Mouse (Mus musculus): ENCODE measurements around the gene Rgl2. TPM values are rescaled to one million over a fixed set of nuclear protein-coding genes. Genes with fewer than 3 reads are reported as not detected.

Rgl2 gene
- polyA plus RNA-seq, 1 experiment: 31.7 TPM

DNA sequence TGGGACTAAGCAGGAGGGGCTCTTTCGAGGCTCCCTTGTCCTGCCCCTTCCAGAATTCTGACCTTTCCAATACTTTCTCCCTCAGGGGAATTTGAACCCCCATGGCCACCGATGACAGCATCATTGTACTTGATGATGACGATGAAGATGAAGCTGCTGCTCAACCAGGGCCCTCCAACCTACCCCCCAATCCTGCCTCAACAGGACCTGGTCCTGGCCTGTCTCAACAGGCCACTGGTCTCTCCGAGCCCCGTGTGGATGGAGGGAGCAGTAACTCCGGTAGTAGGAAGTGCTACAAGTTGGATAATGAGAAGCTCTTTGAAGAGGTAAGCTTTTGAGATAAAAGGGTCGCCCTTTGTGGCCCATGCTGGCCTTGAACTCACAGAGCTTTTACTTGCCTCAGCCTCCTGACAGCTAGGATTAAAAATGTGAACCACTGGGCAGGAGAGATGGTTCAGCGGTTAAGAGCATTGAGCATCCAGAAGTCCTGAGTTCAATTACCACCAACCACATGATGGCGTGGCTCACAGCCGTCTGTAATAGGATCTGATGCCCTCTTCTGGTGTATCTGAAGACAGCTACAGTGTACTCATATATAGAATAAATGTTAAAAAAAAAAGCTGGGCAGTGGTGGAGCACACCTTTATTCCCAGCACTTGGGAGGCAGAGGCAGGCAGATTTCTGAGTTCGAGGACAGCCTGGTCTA is 18.8 kb upstream of the Rgl2 start:
- TF ChIP-seq FOSL1 (IDR thresholded peaks at IDR 0.05; ENCODE audit: insufficient read depth, low read length, poor library complexity, severe bottlenecking): no peak
- Histone ChIP-seq H3K79me2 (ENCODE audit: control insufficient read depth, insufficient read depth) (peaks cover 43% of the 10 kb centered on the region), H3K4me3 (ENCODE audit: insufficient read depth, poor library complexity, severe bottlenecking) (peak overlapping the region; percentile 82), H3ac (ENCODE audit: control insufficient read depth, insufficient read length, low read depth) (peak overlapping the region; percentile 68), H3K27me3 (ENCODE audit: control insufficient read depth, insufficient read depth, insufficient read length) (no peaks in the 10 kb centered on the region), H3K79me3 (ENCODE audit: low read depth) (peaks cover 3% of the 10 kb centered on the region), H3K36me3 (ENCODE audit: control insufficient read depth, insufficient read depth) (peaks cover 38% of the 10 kb centered on the region)

DNA sequence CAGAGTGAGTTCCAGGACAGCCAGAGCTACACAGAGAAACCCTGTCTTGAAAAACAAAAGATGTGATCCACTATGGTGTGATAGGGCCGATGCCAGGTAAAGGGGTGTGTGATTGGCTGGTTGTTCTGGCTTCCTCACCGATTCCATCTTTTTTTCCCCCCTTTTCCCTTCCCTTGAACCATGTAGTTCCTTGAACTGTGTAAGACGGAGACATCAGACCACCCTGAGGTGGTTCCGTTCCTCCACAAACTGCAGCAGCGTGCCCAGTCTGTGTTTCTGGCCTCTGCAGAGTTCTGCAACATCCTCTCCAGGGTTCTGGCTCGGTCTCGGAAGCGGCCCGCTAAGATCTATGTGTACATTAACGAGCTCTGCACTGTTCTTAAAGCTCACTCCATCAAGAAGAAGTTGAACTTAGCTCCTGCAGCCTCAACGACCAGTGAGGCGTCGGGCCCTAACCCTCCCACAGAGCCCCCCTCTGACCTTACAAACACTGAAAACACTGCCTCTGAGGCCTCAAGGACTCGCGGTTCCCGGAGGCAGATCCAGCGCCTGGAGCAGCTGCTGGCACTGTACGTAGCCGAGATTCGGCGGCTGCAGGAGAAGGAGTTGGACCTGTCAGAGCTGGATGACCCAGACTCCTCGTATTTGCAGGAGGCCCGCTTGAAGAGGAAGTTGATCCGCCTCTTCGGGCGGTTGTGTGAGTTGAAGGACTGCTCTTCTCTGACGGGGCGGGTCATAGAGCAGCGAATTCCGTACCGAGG is 18.1 kb upstream of the Rgl2 start:
- Histone ChIP-seq H3K79me2 (ENCODE audit: control insufficient read depth, insufficient read depth) (peaks cover 44% of the 10 kb centered on the region), H3K36me3 (ENCODE audit: control insufficient read depth, insufficient read depth) (peaks cover 38% of the 10 kb centered on the region), H3ac (ENCODE audit: control insufficient read depth, insufficient read length, low read depth) (no peak overlapping the region), H3K27me3 (ENCODE audit: control insufficient read depth, insufficient read depth, insufficient read length) (no peaks in the 10 kb centered on the region), H3K79me3 (ENCODE audit: low read depth) (peaks cover 3% of the 10 kb centered on the region), H3K4me3 (ENCODE audit: insufficient read depth, poor library complexity, severe bottlenecking) (no peak overlapping the region)
- TF ChIP-seq MAX (IDR thresholded peaks at IDR 0.05) (no peak), MYOD1 (IDR thresholded peaks at IDR 0.05; ENCODE audit: control insufficient read depth, insufficient read length, low read depth) (no peak), USF1 (IDR thresholded peaks at IDR 0.05; ENCODE audit: low read depth) (no peak), CEBPB (IDR thresholded peaks at IDR 0.05; ENCODE audit: low read depth) (no peak), FOSL1 (IDR thresholded peaks at IDR 0.05; ENCODE audit: insufficient read depth, low read length, poor library complexity, severe bottlenecking) (no peak), MYOG (IDR thresholded peaks at IDR 0.05; ENCODE audit: control insufficient read depth, extremely low read depth, insufficient read length) (no peak), CTCF (IDR thresholded peaks at IDR 0.05; ENCODE audit: control insufficient read depth, insufficient read depth, insufficient read length) (no peak)

DNA sequence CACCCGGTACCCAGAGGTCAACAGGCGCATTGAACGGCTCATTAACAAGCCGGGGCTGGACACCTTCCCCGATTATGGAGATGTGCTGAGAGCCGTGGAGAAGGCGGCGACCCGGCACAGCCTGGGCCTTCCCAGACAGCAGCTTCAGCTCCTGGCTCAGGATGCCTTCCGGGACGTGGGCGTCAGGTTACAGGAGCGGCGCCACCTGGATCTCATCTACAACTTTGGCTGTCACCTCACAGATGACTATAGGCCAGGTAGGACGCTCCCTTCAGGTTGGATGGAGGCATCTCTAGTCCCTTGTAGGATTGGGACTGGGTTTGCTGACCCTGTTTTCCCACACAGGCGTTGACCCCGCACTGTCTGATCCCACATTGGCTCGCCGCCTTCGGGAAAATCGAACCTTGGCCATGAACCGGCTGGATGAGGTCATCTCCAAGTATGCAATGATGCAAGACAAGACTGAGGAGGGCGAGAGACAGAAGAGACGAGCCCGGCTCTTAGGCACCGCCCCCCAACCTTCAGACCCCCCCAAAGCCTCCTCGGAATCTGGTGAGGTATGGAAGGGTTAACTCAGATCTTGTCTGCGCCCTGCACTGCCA is 17.4 kb upstream of the Rgl2 start:
- TF ChIP-seq MYOD1 (IDR thresholded peaks at IDR 0.05; ENCODE audit: control insufficient read depth, insufficient read length, low read depth): no peak
- no peak for TF ChIP-seq CEBPB (IDR thresholded peaks at IDR 0.05; ENCODE audit: low read depth)
- TF ChIP-seq CTCF (IDR thresholded peaks at IDR 0.05; ENCODE audit: control insufficient read depth, insufficient read depth, insufficient read length): no peak
- no peak for TF ChIP-seq MAX (IDR thresholded peaks at IDR 0.05)
- TF ChIP-seq USF1 (IDR thresholded peaks at IDR 0.05; ENCODE audit: low read depth): no peak
- TF ChIP-seq MYOG (IDR thresholded peaks at IDR 0.05; ENCODE audit: control insufficient read depth, extremely low read depth, insufficient read length): no peak
- TF ChIP-seq FOSL1 (IDR thresholded peaks at IDR 0.05; ENCODE audit: insufficient read depth, low read length, poor library complexity, severe bottlenecking): no peak
- H3K27me3 ChIP-seq (ENCODE audit: control insufficient read depth, insufficient read depth, insufficient read length): no peaks in the 10 kb centered on the region

DNA sequence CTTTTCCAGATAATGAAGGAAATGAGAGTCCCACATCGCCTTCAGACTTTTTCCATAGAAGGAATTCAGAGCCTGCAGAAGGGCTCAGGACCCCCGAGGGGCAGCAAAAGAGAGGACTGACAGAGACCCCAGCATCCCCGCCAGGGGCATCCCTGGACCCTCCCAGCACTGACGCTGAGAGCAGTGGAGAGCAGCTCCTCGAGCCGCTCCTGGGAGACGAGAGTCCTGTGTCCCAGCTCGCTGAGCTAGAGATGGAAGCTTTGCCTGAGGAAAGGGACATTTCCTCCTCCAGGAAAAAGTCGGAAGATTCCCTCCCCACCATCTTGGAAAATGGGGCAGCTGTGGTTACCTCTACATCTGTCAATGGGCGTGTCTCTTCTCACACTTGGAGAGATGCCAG is 16.1 kb upstream of the Rgl2 start:
- peaks cover 4% of the 10 kb centered on the region for H3K79me3 ChIP-seq (ENCODE audit: low read depth)
- no peak overlapping the region for H3ac ChIP-seq (ENCODE audit: control insufficient read depth, insufficient read length, low read depth)
- peaks cover 46% of the 10 kb centered on the region for H3K36me3 ChIP-seq (ENCODE audit: control insufficient read depth, insufficient read depth)
- no peak overlapping the region for H3K4me3 ChIP-seq (ENCODE audit: insufficient read depth, poor library complexity, severe bottlenecking)
- H3K79me2 ChIP-seq (ENCODE audit: control insufficient read depth, insufficient read depth): peaks cover 62% of the 10 kb centered on the region
- H3K27me3 ChIP-seq (ENCODE audit: control insufficient read depth, insufficient read depth, insufficient read length): no peaks in the 10 kb centered on the region
- TF ChIP-seq MAX (IDR thresholded peaks at IDR 0.05): no peak
- no peak for TF ChIP-seq FOSL1 (IDR thresholded peaks at IDR 0.05; ENCODE audit: insufficient read depth, low read length, poor library complexity, severe bottlenecking)
- no peak for TF ChIP-seq MYOG (IDR thresholded peaks at IDR 0.05; ENCODE audit: control insufficient read depth, extremely low read depth, insufficient read length)
- TF ChIP-seq CTCF (IDR thresholded peaks at IDR 0.05; ENCODE audit: control insufficient read depth, insufficient read depth, insufficient read length): no peak
- TF ChIP-seq USF1 (IDR thresholded peaks at IDR 0.05; ENCODE audit: low read depth): no peak
- no peak for TF ChIP-seq CEBPB (IDR thresholded peaks at IDR 0.05; ENCODE audit: low read depth)
- TF ChIP-seq MYOD1 (IDR thresholded peaks at IDR 0.05; ENCODE audit: control insufficient read depth, insufficient read length, low read depth): no peak

More for the DNA sequence above, 17.4 kb upstream of the Rgl2 start:
- H3ac ChIP-seq (ENCODE audit: control insufficient read depth, insufficient read length, low read depth): no peak overlapping the region
- H3K36me3 ChIP-seq (ENCODE audit: control insufficient read depth, insufficient read depth): peaks cover 38% of the 10 kb centered on the region
- no peak overlapping the region for H3K4me3 ChIP-seq (ENCODE audit: insufficient read depth, poor library complexity, severe bottlenecking)
- peaks cover 4% of the 10 kb centered on the region for H3K79me3 ChIP-seq (ENCODE audit: low read depth)
- H3K79me2 ChIP-seq (ENCODE audit: control insufficient read depth, insufficient read depth): peaks cover 51% of the 10 kb centered on the region

DNA sequence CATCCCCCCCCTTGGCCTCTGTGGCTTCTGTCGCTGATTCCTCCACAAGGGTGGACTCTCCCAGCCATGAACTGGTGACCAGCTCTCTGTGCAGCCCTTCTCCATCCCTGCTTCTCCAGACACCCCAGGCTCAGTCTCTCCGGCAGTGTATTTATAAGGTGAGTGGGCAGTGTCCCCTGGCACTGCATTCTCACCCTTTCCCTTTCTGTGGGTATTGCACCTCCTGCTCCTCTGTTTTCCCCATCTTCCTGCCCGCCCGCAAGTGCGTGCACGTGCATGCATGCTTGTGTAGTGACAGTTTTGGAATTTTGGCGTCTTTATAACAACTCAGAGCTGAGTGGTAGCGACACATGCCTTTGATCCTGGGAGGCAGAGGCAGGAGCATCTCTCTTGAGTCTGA is 15.4 kb upstream of the Rgl2 start:
- Histone ChIP-seq H3K79me3 (ENCODE audit: low read depth) (peaks cover 4% of the 10 kb centered on the region), H3K4me3 (ENCODE audit: insufficient read depth, poor library complexity, severe bottlenecking) (no peak overlapping the region), H3K79me2 (ENCODE audit: control insufficient read depth, insufficient read depth) (peaks cover 62% of the 10 kb centered on the region), H3ac (ENCODE audit: control insufficient read depth, insufficient read length, low read depth) (no peak overlapping the region), H3K36me3 (ENCODE audit: control insufficient read depth, insufficient read depth) (peaks cover 47% of the 10 kb centered on the region), H3K27me3 (ENCODE audit: control insufficient read depth, insufficient read depth, insufficient read length) (no peaks in the 10 kb centered on the region)
- TF ChIP-seq USF1 (IDR thresholded peaks at IDR 0.05; ENCODE audit: low read depth) (no peak), CTCF (IDR thresholded peaks at IDR 0.05; ENCODE audit: control insufficient read depth, insufficient read depth, insufficient read length) (no peak), FOSL1 (IDR thresholded peaks at IDR 0.05; ENCODE audit: insufficient read depth, low read length, poor library complexity, severe bottlenecking) (no peak), CEBPB (IDR thresholded peaks at IDR 0.05; ENCODE audit: low read depth) (no peak), MAX (IDR thresholded peaks at IDR 0.05) (no peak), MYOG (IDR thresholded peaks at IDR 0.05; ENCODE audit: control insufficient read depth, extremely low read depth, insufficient read length) (no peak), MYOD1 (IDR thresholded peaks at IDR 0.05; ENCODE audit: control insufficient read depth, insufficient read length, low read depth) (no peak)

All from C2C12 (cell line).